Mouse (Mus musculus) liver, adult 2 months (tissue): ENCODE results near the gene Med17. TPM values are rescaled to one million over a fixed set of nuclear protein-coding genes. Genes with fewer than 3 reads are reported as not detected.

ENCODE experiments used
- DNase-seq: peaks from one replicate; pipeline ENCODE4 v3.0.0-alpha.2; 2011; ENCODE audit warnings: low read depth, low spot score; ENCODE audit errors: extremely low read depth
- H3K27ac ChIP-seq: fragments of 200-500 bp; replicated peaks from 2 replicates; pipeline ENCODE4 v1.5.1; 2012; ENCODE audit warnings: low read depth, mild to moderate bottlenecking, control low read depth, inconsistent platforms, low read length; ENCODE audit not compliant: insufficient read depth
- H3K27me3 ChIP-seq: fragments of 200-500 bp; 2 replicates; pipeline ENCODE4 v1.6.1; 2012; ENCODE audit warnings: mild to moderate bottlenecking, moderate library complexity, low read length, inconsistent platforms; ENCODE audit not compliant: control insufficient read depth, insufficient read depth
- H3K36me3 ChIP-seq: fragments of 200-500 bp; 2 replicates; pipeline ENCODE4 v1.6.1; 2012; ENCODE audit warnings: low read length, inconsistent platforms; ENCODE audit not compliant: control insufficient read depth, insufficient read depth
- H3K4me1 ChIP-seq: fragments of 200-500 bp; 2 replicates; pipeline ENCODE4 v1.6.1; 2011; ENCODE audit warnings: low read length; ENCODE audit not compliant: control insufficient read depth, insufficient read depth
- H3K4me3 ChIP-seq: fragments of 200-500 bp; 2 replicates; pipeline ENCODE4 v1.5.1; 2011; ENCODE audit warnings: low read depth, mild to moderate bottlenecking, control low read depth, low read length, moderate library complexity; ENCODE audit not compliant: insufficient read depth
- H3K79me2 ChIP-seq: fragments of 200-500 bp; 2 replicates; pipeline ENCODE4 v1.6.1; 2012; ENCODE audit warnings: inconsistent platforms, mild to moderate bottlenecking, low read length, moderate library complexity; ENCODE audit not compliant: control insufficient read depth, insufficient read depth
- H3K9ac ChIP-seq: fragments of 200-500 bp; 2 replicates; pipeline ENCODE4 v1.6.1; 2012; ENCODE audit warnings: low read depth, mild to moderate bottlenecking, control low read depth, inconsistent platforms, low read length
- CTCF ChIP-seq: fragments of 200-500 bp; IDR thresholded peaks from 2 replicates; pipeline ENCODE4 v1.5.1; 2011; ENCODE audit warnings: low read depth, low read length, control low read depth
- POLR2A ChIP-seq: fragments of 200-500 bp; IDR thresholded peaks from 2 replicates; pipeline ENCODE4 v1.6.1; 2011; ENCODE audit warnings: low read length, control low read depth; ENCODE audit not compliant: insufficient read depth; ENCODE audit errors: extremely low read depth
- WGBS: fragments of 180-500 bp; shearing (Covaris S2); methylation state at CpG from one replicate; pipeline ENCODE4 v1.1.7; 2018; 5-methylcytosine and 5-hydroxymethylcytosine counted together
- polyA plus RNA-seq: library from polyadenylated mRNA; depleted of rRNA; stranded (reverse); fragments of >200 nt; gene quantifications from 2 replicates; pipeline ENCODE4 v1.2.3, GENCODE M21; 2012; rRNA removed
- total RNA-seq: library from RNA; depleted of rRNA; stranded (reverse); fragments of >200 nt; gene quantifications from 2 replicates; pipeline ENCODE4 v1.2.3, GENCODE M21; 2014; rRNA removed

Gene Med17
- total and polyA plus RNA-seq, 2 experiments, result 8.5 to 12.6 TPM

- no peaks in the 10 kb centered on the region for H3K4me1 ChIP-seq
- H3K4me3 ChIP-seq, result no peak overlapping the region
- H3K36me3 ChIP-seq, result no peaks in the 10 kb centered on the region
- H3K27me3 ChIP-seq, result no peaks in the 10 kb centered on the region
- H3K27ac ChIP-seq, result no peak overlapping the region
- no peak overlapping the region for H3K9ac ChIP-seq
- no peaks in the 10 kb centered on the region for H3K79me2 ChIP-seq
- WGBS, result 90% methylated on average over 3 of the region's 3 CpGs
- DNase-seq, result no peak
- no peak for TF ChIP-seq POLR2A
- TF ChIP-seq CTCF, result no peak
Measured at GRCm38 (mm10) chr9:15232445-15232844, 47.3 kb downstream of the Med17 start.

- 38% methylated on average over 2 of the region's 2 CpGs for WGBS
Measured at GRCm38 (mm10) chr9:15224912-15225311, 54.8 kb downstream of the Med17 start.

DNA sequence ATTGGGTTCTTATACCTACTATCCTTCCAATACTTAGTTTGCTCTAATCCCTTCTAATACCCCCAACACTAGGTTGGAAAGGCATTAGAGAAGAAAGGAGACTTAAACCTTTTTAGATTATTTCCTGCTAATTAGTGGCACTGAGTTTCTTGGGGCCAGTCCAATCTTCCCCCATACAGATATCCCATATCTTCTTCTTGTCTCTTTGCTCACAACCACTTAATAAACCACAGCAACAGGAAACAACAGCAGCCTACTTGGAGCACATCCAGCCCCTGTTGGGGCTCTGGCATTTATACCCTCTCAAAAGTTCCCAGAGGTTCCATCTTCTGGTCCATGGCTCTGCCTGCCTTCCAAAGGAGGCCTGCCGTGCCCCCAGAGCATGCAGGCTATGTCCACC is 66.0 kb downstream of the Med17 start:
- TF ChIP-seq CTCF (no peak), POLR2A (no peak)
- Histone ChIP-seq H3K27me3 (no peaks in the 10 kb centered on the region), H3K27ac (no peak overlapping the region), H3K9ac (no peak overlapping the region), H3K36me3 (no peaks in the 10 kb centered on the region), H3K4me1 (no peaks in the 10 kb centered on the region), H3K4me3 (no peak overlapping the region), H3K79me2 (no peaks in the 10 kb centered on the region)
- DNase-seq, result no peak
- WGBS, result 63% methylated on average over 1 of the region's 1 CpGs

More at GRCm38 (mm10) chr9:15224912-15225311, 54.8 kb downstream of the Med17 start:
- no peak overlapping the region for H3K27ac ChIP-seq
- no peak overlapping the region for H3K9ac ChIP-seq
- H3K36me3 ChIP-seq, result no peaks in the 10 kb centered on the region
- DNase-seq, result no peak
- H3K4me1 ChIP-seq, result no peaks in the 10 kb centered on the region
- TF ChIP-seq POLR2A (no peak), CTCF (no peak)
- H3K27me3 ChIP-seq, result no peaks in the 10 kb centered on the region
- H3K79me2 ChIP-seq, result no peaks in the 10 kb centered on the region
- no peak overlapping the region for H3K4me3 ChIP-seq

DNA sequence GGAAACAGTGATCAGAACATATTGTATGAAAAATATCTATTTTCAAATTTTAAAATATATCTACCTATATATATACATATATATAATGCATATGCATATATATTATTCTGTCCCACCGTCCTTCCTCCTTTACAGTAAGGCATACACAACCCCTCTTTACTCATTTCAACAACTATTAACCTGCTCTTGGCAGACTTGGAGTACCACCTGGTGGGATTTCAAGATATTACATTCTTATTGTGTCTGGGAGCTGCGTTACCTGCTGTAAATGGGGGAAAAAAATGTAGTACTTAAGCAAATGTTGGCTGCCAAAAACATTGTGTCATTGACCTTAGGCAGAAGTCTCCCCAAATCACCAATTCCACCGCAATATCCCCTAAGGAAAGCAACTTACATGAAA is 67.9 kb downstream of the Med17 start:
- Histone ChIP-seq H3K27ac (no peak overlapping the region), H3K4me3 (no peak overlapping the region), H3K27me3 (no peaks in the 10 kb centered on the region), H3K4me1 (no peaks in the 10 kb centered on the region), H3K79me2 (no peaks in the 10 kb centered on the region), H3K36me3 (no peaks in the 10 kb centered on the region), H3K9ac (no peak overlapping the region)
- TF ChIP-seq CTCF (no peak), POLR2A (no peak)
- DNase-seq, result no peak
- 80% methylated on average over 3 of the region's 3 CpGs for WGBS

Other genes with a start within 250 kb of the Med17 start
- 1.0 and 1.7 TPM in 2 replicates for gene Panx1, start 234.5 kb downstream of the Med17 start, total RNA-seq
- gene Panx1, start 234.5 kb downstream of the Med17 start, polyA plus RNA-seq, result 0.88 and 1.0 TPM in 2 replicates
- gene Hephl1, start 167.8 kb downstream of the Med17 start, total RNA-seq, result under 0.01 TPM in 1 of 2 replicates, not detected in the other
- not detected in 2 replicates for gene Hephl1, start 167.8 kb downstream of the Med17 start, polyA plus RNA-seq
- 0.07 and 0.09 TPM in 2 replicates for gene Vstm5, start 40.9 kb downstream of the Med17 start, total RNA-seq
- 0.15 and 0.24 TPM in 2 replicates for gene Vstm5, start 40.9 kb downstream of the Med17 start, polyA plus RNA-seq
- gene Taf1d, start 26.3 kb upstream of the Med17 start, total RNA-seq, result 179 and 188 TPM in 2 replicates
- gene Taf1d, start 26.3 kb upstream of the Med17 start, polyA plus RNA-seq, result 4.1 and 6.8 TPM in 2 replicates
- 122 and 174 TPM in 2 replicates for gene 4931406C07Rik, start 26.5 kb upstream of the Med17 start, total RNA-seq
- 48.2 and 56.1 TPM in 2 replicates for gene 4931406C07Rik, start 26.5 kb upstream of the Med17 start, polyA plus RNA-seq
- gene Cep295, start 77.9 kb upstream of the Med17 start, total RNA-seq, result 3.8 and 4.9 TPM in 2 replicates
- gene Cep295, start 77.9 kb upstream of the Med17 start, polyA plus RNA-seq, result 0.47 and 1.5 TPM in 2 replicates
- gene Smco4, start 213.5 kb upstream of the Med17 start, total RNA-seq, result 7.9 and 8.9 TPM in 2 replicates
- gene Smco4, start 213.5 kb upstream of the Med17 start, polyA plus RNA-seq, result 5.7 and 5.9 TPM in 2 replicates